Mouse (Mus musculus): ENCODE measurements around the gene Myo1a. TPM values are rescaled to one million over a fixed set of nuclear protein-coding genes. Genes with fewer than 3 reads are reported as not detected.

Gene Myo1a
- polyA plus RNA-seq, 1 experiment from 2014 or later, result 9.1 TPM

- no peak overlapping the region for H3K27ac ChIP-seq (ENCODE audit: low read length)
- no peak overlapping the region for H3K4me2 ChIP-seq (replicated peaks; ENCODE audit: low read depth, low read length)
- H3K36me3 ChIP-seq (ENCODE audit: control insufficient read depth, insufficient read depth, low read length), result no peaks in the 10 kb centered on the region
- WGBS, result 77% methylated on average over 1 of the region's 1 CpGs
- H3K9ac ChIP-seq (replicated peaks; ENCODE audit: low read depth, low read length), result no peak overlapping the region
- no peaks in the 10 kb centered on the region for H3K9me3 ChIP-seq (ENCODE audit: control insufficient read depth, low read depth, low read length)
- no peaks in the 10 kb centered on the region for H3K27me3 ChIP-seq (ENCODE audit: control insufficient read depth, insufficient read depth, low read length)
- no peak for ATAC-seq (ENCODE audit: insufficient number of reproducible peaks, insufficient read depth, low FRiP score, low read depth)
- H3K4me3 ChIP-seq (ENCODE audit: low read depth, low read length), result no peak overlapping the region
- H3K4me1 ChIP-seq (ENCODE audit: control insufficient read depth, insufficient read depth, low read length), result no peaks in the 10 kb centered on the region; the same call in 1 of the 2 replicates
Observed at GRCm38 (mm10) chr10:127679208-127679607, 25.8 kb upstream of the Myo1a start.

DNA sequence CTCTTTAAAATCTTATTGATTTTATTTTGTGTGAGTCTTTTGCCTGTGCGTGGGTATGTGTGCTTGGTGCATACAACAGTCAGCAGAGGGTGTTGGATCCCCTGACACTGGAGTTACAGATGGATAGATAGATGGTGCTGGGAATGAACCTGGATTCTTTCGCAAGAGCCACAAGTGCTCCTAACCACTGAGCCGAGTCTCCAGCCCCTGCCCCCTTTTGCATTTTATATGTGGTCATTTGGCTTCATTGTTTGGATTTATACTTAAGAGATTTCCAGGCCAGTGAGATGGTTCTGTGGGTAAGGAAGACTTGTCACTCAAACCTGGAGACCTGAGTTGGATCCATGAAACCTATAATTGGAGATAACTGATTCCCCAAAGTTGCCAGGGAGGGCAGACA lies 25.1 kb upstream of the Myo1a start:
- 84% methylated on average over 3 of the region's 3 CpGs for WGBS
- H3K9ac ChIP-seq (replicated peaks; ENCODE audit: low read depth, low read length), result no peak overlapping the region
- no peaks in the 10 kb centered on the region for H3K36me3 ChIP-seq (ENCODE audit: control insufficient read depth, insufficient read depth, low read length)
- H3K4me2 ChIP-seq (replicated peaks; ENCODE audit: low read depth, low read length), result no peak overlapping the region
- H3K4me3 ChIP-seq (ENCODE audit: low read depth, low read length), result no peak overlapping the region
- no peak overlapping the region for H3K27ac ChIP-seq (ENCODE audit: low read length)
- ATAC-seq (ENCODE audit: insufficient number of reproducible peaks, insufficient read depth, low FRiP score, low read depth), result no peak
- H3K4me1 ChIP-seq (ENCODE audit: control insufficient read depth, insufficient read depth, low read length), result no peaks in the 10 kb centered on the region; the same call in 1 of the 2 replicates
- H3K27me3 ChIP-seq (ENCODE audit: control insufficient read depth, insufficient read depth, low read length), result no peaks in the 10 kb centered on the region
- no peaks in the 10 kb centered on the region for H3K9me3 ChIP-seq (ENCODE audit: control insufficient read depth, low read depth, low read length)

DNA sequence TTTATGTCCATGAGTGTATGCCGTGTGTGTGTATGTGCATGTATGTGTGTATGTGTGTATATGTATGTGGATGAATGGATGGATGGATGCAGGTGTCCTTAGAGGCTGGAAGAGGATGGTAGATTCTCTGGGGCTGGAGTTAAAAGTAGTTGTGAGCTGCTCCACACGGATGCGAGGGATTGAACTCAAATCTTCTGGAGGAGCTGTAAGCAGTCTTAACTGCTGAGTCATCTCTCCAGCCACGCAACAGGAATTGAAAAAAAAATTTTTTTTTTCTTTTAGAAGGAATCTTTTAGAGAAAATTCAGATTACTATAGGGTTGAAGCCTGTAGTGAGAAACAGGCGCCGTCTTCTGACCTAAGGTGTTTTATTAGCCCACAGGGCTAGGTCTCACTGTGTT lies 22.1 kb upstream of the Myo1a start:
- no peaks in the 10 kb centered on the region for H3K9me3 ChIP-seq (ENCODE audit: control insufficient read depth, low read depth, low read length)
- no peaks in the 10 kb centered on the region for H3K36me3 ChIP-seq (ENCODE audit: control insufficient read depth, insufficient read depth, low read length)
- ATAC-seq (ENCODE audit: insufficient number of reproducible peaks, insufficient read depth, low FRiP score, low read depth), result no peak
- H3K4me1 ChIP-seq (ENCODE audit: control insufficient read depth, insufficient read depth, low read length), result no peaks in the 10 kb centered on the region; the same call in 1 of the 2 replicates
- no peak overlapping the region for H3K4me2 ChIP-seq (replicated peaks; ENCODE audit: low read depth, low read length)
- no peaks in the 10 kb centered on the region for H3K27me3 ChIP-seq (ENCODE audit: control insufficient read depth, insufficient read depth, low read length)
- no peak overlapping the region for H3K27ac ChIP-seq (ENCODE audit: low read length)
- WGBS, result 84% methylated on average over 6 of the region's 6 CpGs
- no peak overlapping the region for H3K4me3 ChIP-seq (ENCODE audit: low read depth, low read length)
- no peak overlapping the region for H3K9ac ChIP-seq (replicated peaks; ENCODE audit: low read depth, low read length)

DNA sequence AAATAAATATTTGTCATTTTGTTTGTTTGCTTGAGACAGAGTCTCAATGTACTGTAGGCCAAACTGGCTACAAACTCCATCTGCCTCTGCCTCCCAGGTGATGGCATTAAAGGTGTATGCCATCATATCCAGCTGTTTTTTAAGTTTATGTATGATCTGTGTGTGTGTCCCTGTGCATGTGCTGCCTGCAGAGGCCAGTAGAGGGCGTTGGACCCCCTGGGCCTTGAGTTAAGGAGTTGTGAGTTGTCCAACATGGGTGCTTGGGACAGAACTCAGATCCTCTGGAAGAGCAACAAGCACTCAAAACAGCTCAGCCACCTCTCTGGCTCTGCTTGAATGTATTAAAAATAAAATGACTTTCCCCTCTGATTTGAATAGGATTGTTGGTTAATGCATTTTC lies 13.9 kb upstream of the Myo1a start:
- Histone ChIP-seq H3K4me3 (ENCODE audit: low read depth, low read length) (no peak overlapping the region), H3K9ac (replicated peaks; ENCODE audit: low read depth, low read length) (no peak overlapping the region), H3K4me1 (ENCODE audit: control insufficient read depth, insufficient read depth, low read length) (no peaks in the 10 kb centered on the region), H3K36me3 (ENCODE audit: control insufficient read depth, insufficient read depth, low read length) (peaks cover 9% of the 10 kb centered on the region; the same call in 1 of the 2 replicates), H3K27me3 (ENCODE audit: control insufficient read depth, insufficient read depth, low read length) (no peaks in the 10 kb centered on the region), H3K27ac (ENCODE audit: low read length) (no peak overlapping the region), H3K4me2 (replicated peaks; ENCODE audit: low read depth, low read length) (no peak overlapping the region), H3K9me3 (ENCODE audit: control insufficient read depth, low read depth, low read length) (no peaks in the 10 kb centered on the region)
- no peak for ATAC-seq (ENCODE audit: insufficient number of reproducible peaks, insufficient read depth, low FRiP score, low read depth)
- WGBS, result 14% methylated on average over 1 of the region's 1 CpGs

DNA sequence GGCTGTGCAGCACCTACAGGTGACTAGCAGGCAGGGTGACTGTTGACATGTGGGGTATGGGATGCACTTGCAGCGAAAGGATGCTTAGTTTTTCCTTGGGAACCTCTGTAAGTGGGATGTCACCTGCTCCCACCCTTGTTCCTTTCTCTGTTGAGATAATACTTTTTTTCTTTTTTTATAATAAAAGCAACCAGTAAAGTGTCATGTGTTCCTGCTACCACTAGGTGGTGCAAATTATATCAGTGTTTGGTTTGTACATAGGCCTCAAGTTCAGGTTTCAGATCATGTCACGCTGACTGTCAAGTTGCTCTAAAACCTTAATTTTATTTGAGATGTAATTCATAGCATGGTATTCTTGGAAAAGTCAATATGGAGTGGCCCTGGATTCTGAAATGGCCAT lies 10.3 kb upstream of the Myo1a start:
- H3K9me3 ChIP-seq (ENCODE audit: control insufficient read depth, low read depth, low read length), result no peaks in the 10 kb centered on the region
- WGBS, result 54% methylated on average over 2 of the region's 2 CpGs
- H3K36me3 ChIP-seq (ENCODE audit: control insufficient read depth, insufficient read depth, low read length), result peaks cover 15% of the 10 kb centered on the region; the same call in 1 of the 2 replicates

DNA sequence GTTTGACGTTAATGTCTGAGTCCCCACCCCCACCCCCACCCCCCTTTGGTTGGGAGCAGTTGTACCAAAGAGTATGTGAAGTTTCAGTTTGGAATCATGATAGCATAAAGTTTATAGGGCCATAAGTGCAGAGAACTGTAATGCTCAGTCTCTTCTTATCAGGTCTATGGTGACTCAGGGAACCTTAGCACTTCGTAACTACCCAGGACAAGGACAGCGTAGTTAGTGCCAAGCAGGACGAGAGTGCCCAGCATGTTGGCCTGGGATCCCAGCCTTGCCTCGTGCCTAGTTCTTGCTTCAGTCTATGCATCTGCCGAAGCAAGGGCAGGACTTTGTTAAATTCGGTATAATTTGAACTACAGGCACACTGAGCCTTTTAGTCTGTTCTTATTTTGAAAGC lies 9.2 kb upstream of the Myo1a start:
- H3K4me3 ChIP-seq (ENCODE audit: low read depth, low read length), result no peak overlapping the region
- no peaks in the 10 kb centered on the region for H3K9me3 ChIP-seq (ENCODE audit: control insufficient read depth, low read depth, low read length)
- H3K27ac ChIP-seq (ENCODE audit: low read length), result no peak overlapping the region
- H3K27me3 ChIP-seq (ENCODE audit: control insufficient read depth, insufficient read depth, low read length), result no peaks in the 10 kb centered on the region
- H3K9ac ChIP-seq (replicated peaks; ENCODE audit: low read depth, low read length), result no peak overlapping the region
- H3K36me3 ChIP-seq (ENCODE audit: control insufficient read depth, insufficient read depth, low read length), result peaks cover 17% of the 10 kb centered on the region; the same call in 1 of the 2 replicates
- no peak overlapping the region for H3K4me2 ChIP-seq (replicated peaks; ENCODE audit: low read depth, low read length)
- 94% methylated on average over 7 of the region's 7 CpGs for WGBS
- no peaks in the 10 kb centered on the region for H3K4me1 ChIP-seq (ENCODE audit: control insufficient read depth, insufficient read depth, low read length)
- ATAC-seq (ENCODE audit: insufficient number of reproducible peaks, insufficient read depth, low FRiP score, low read depth), result no peak

More for the DNA sequence above, 10.3 kb upstream of the Myo1a start:
- no peak for ATAC-seq (ENCODE audit: insufficient number of reproducible peaks, insufficient read depth, low FRiP score, low read depth)
- Histone ChIP-seq H3K4me1 (ENCODE audit: control insufficient read depth, insufficient read depth, low read length) (no peaks in the 10 kb centered on the region), H3K27me3 (ENCODE audit: control insufficient read depth, insufficient read depth, low read length) (no peaks in the 10 kb centered on the region), H3K27ac (ENCODE audit: low read length) (no peak overlapping the region), H3K9ac (replicated peaks; ENCODE audit: low read depth, low read length) (no peak overlapping the region), H3K4me2 (replicated peaks; ENCODE audit: low read depth, low read length) (no peak overlapping the region), H3K4me3 (ENCODE audit: low read depth, low read length) (no peak overlapping the region)

DNA sequence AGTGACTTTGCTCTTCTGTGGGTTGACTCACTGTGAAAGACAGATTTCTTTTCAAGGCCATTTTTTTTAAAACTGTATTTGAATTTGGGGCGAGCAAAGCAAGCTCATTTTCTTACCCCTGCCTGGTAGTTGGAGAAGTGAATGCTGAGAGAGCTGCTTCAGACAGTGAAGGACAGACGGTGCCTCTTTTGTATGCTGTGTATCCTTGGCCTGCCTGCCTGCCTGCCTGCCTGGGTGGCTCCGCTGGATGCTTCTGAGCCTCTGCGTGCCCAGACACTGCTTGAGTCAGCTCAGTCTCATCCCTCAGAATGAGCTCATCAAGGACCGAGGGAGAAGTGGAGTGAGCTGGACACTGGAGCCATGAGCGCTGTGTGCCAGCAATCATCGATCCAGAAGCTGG lies 6.0 kb upstream of the Myo1a start:
- no peaks in the 10 kb centered on the region for H3K4me1 ChIP-seq (ENCODE audit: control insufficient read depth, insufficient read depth, low read length)
- H3K27me3 ChIP-seq (ENCODE audit: control insufficient read depth, insufficient read depth, low read length), result no peaks in the 10 kb centered on the region
- H3K4me3 ChIP-seq (ENCODE audit: low read depth, low read length), result no peak overlapping the region
- 91% methylated on average over 7 of the region's 7 CpGs for WGBS
- H3K36me3 ChIP-seq (ENCODE audit: control insufficient read depth, insufficient read depth, low read length), result peaks cover 10% of the 10 kb centered on the region; the same call in 1 of the 2 replicates
- H3K27ac ChIP-seq (ENCODE audit: low read length), result no peak overlapping the region
- no peak for ATAC-seq (ENCODE audit: insufficient number of reproducible peaks, insufficient read depth, low FRiP score, low read depth)
- no peak overlapping the region for H3K9ac ChIP-seq (replicated peaks; ENCODE audit: low read depth, low read length)
- H3K4me2 ChIP-seq (replicated peaks; ENCODE audit: low read depth, low read length), result no peak overlapping the region
- no peaks in the 10 kb centered on the region for H3K9me3 ChIP-seq (ENCODE audit: control insufficient read depth, low read depth, low read length)

DNA sequence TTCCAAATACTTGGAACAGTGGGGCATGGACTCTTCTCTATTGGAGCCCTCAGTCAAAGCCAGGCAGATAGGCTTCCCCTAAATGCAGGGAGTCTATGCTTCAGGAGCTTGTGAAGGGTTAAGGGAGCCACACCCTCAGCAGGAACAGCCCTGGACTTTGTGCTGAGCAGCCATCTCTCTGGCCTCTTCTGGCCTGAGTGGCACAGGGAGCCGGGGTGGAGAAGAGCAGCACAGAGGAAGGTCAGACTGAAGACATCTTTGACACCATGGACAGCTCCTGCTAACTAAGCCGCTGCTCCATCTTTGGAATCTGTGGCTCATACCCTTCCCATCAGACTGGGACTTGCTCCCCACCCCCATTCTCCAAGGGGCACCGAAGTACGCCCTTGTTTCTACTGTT lies 1.7 kb upstream of the Myo1a start:
- 37% methylated on average over 4 of the region's 4 CpGs for WGBS
- H3K9ac ChIP-seq (replicated peaks; ENCODE audit: low read depth, low read length), result no peak overlapping the region
- 0 out of 2 replicates have a peak, but pooled peaks have one; percentile 48 for ATAC-seq (ENCODE audit: insufficient number of reproducible peaks, insufficient read depth, low FRiP score, low read depth)
- H3K4me2 ChIP-seq (replicated peaks; ENCODE audit: low read depth, low read length), result no peak overlapping the region
- no peaks in the 10 kb centered on the region for H3K27me3 ChIP-seq (ENCODE audit: control insufficient read depth, insufficient read depth, low read length)
- no peak overlapping the region for H3K27ac ChIP-seq (ENCODE audit: low read length)
- H3K9me3 ChIP-seq (ENCODE audit: control insufficient read depth, low read depth, low read length), result no peaks in the 10 kb centered on the region
- H3K36me3 ChIP-seq (ENCODE audit: control insufficient read depth, insufficient read depth, low read length), result peaks cover 4% of the 10 kb centered on the region; the same call in 1 of the 2 replicates
- H3K4me3 ChIP-seq (ENCODE audit: low read depth, low read length), result no peak overlapping the region
- H3K4me1 ChIP-seq (ENCODE audit: control insufficient read depth, insufficient read depth, low read length), result 0 out of 2 replicates have a peak, but pooled peaks cover 3% of the 10 kb centered on the region

DNA sequence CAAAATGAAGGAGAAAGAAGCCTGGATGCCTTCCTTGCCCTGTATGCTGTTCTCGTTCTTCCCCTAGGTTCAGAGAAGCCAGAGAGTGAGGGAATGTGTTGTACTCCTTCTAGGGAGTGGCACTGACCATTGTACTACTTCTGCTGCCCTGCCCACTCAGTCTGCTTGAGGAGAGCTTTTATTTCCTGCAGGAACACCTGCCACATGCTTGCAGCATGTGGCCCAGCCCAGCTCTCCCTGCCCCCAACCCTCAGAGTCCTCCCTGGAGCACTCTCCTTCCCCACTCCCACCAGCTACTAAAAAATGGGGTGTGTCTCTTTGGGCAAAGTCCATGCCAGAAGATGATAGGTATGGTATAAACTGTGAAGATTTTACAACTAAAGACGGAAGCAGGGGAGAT lies 677 bp upstream of the Myo1a start:
- H3K9ac ChIP-seq (replicated peaks; ENCODE audit: low read depth, low read length), result no peak overlapping the region
- no peak overlapping the region for H3K4me3 ChIP-seq (ENCODE audit: low read depth, low read length)
- H3K4me1 ChIP-seq (ENCODE audit: control insufficient read depth, insufficient read depth, low read length), result 0 out of 2 replicates have a peak, but pooled peaks cover 3% of the 10 kb centered on the region
- H3K36me3 ChIP-seq (ENCODE audit: control insufficient read depth, insufficient read depth, low read length), result peaks cover 4% of the 10 kb centered on the region; the same call in 1 of the 2 replicates
- no peak overlapping the region; the same call in 1 of the 2 replicates for H3K27ac ChIP-seq (ENCODE audit: low read length)
- no peaks in the 10 kb centered on the region for H3K27me3 ChIP-seq (ENCODE audit: control insufficient read depth, insufficient read depth, low read length)
- H3K4me2 ChIP-seq (replicated peaks; ENCODE audit: low read depth, low read length), result no peak overlapping the region
- no peaks in the 10 kb centered on the region for H3K9me3 ChIP-seq (ENCODE audit: control insufficient read depth, low read depth, low read length)
- peak; percentile 57; the same call in 1 of the 2 replicates for ATAC-seq (ENCODE audit: insufficient number of reproducible peaks, insufficient read depth, low FRiP score, low read depth)
- 53% methylated on average over 2 of the region's 2 CpGs for WGBS

Measured in stomach, embryonic 14.5 days (tissue).